Mouse (Mus musculus) layer of hippocampus, postnatal 14 days (tissue): ENCODE results near the gene Cavin1. TPM values are rescaled to one million over a fixed set of nuclear protein-coding genes. Genes with fewer than 3 reads are reported as not detected.
"Not testable (repeated sequence)": the region's sequence is repeated elsewhere in the genome, so short reads cannot be mapped to it uniquely, and the experiment has no call there.

Experiments
- DNase-seq, 2 experiments: peaks; one replicate each; pipeline ENCODE4 v3.0.0; 2021 to 2022; ENCODE audit warnings: low spot score in 2 of 2, mixed read lengths in 1 of 2
- long read RNA-seq, 2 experiments: library from polyadenylated mRNA; stranded (forward); transcript quantifications; one replicate each; pipeline ENCODE4 v2.0.0; 2021
- total RNA-seq, 2 experiments: library from RNA; stranded (reverse); gene quantifications; 2 replicates each; pipeline ENCODE4 v1.2.3; 2021

Cavin1 gene
- total RNA-seq, result 10 to 100 TPM; 16.3 to 21.5 TPM
- long read RNA-seq, experiment 1, partial matches to known transcripts, result 0 of 4 reads
- long read RNA-seq, experiment 1, other reads (novel, unspliced or antisense), result 2 of 4 reads
- long read RNA-seq, experiment 2, partial matches to known transcripts, result 0 of 6 reads
- long read RNA-seq, experiment 2, other reads (novel, unspliced or antisense), result 2 of 6 reads

DNA sequence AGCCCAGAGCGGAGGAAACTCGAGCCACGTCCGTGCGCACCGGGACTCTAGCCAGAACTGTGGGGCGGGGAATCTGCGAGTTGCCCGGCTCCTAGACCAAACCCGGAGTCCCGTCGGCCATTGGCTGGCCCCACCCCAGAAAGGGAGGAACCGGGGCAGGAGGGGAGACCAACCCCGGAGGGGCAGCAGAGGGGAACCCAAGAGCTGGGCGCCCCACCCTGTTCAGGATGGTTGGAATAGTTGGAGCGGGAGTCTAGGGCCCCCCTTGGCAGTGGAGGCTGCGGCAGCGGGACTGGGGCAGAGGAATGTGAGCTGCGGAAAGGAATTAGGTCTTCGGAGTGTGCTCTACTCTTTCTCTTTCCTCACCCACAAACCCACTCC, at the start of gene Cavin1:
TSS of gene Cavin1 (minus strand) at position 331 of the 381 bp plus-strand sequence.
- peak; percentile 46 to 70 for DNase-seq

DNA sequence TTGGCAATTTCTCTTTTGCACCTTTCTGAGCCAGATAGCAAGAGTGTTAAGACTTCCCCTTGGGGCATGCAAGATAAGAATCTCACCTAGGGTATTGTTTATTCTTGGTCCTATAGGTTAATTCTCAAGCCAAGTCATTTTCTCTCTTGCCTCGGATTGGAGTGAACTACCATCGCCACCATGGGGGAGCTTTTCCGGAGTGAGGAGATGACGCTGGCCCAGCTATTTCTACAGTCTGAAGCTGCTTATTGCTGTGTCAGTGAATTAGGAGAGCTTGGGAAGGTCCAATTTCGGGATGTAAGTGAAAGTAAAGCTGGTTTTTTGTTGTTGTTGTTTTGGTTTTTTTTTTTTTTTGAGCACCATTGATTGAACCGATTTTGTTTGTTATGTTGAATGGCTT, 41.0 kb upstream of the Cavin1 start:
- no peak for DNase-seq

DNA sequence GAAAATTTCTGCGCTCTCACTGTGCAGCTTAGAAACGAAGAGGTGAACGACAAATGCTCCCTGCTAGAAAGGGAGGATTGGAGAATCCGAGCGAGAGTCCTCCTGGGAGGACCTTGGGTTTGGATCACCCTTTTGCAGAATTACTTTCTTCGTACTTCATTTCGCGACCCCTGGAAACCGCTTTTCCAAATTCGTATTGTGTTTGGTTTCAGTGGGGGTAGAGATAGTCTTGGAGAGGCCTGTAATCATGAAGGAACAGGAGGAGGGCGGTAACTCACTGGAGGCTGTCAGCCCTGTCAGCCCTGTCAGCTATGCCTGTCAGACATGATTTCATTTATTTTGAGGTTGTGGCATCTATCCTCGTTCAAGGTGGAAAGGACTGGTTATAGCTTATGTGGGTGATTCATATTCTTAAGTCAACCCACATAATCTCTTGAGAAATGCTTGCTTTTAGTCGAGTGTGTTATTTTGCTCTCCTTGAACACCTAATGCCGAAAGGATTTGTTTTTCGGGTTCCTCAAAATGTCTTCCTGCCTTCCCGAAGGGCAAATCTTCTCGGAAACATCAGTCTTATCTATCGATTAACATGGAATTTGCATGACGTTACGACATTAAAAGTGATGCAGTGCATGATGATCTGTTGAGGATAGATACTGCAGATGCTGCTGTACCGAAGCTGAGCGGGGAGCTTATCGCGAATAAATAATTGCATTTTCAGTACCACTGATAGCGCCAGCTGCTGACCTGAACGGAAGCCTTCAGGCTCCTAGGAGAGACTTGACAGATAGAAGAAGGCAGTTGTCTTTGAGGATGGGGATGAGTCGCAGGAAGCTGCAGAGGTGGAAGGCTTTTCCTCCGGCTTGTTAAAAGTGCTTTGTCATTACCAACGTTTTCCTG, 39.4 kb upstream of the Cavin1 start:
- DNase-seq, result peak in 1 of 2 experiments; percentile 30

DNA sequence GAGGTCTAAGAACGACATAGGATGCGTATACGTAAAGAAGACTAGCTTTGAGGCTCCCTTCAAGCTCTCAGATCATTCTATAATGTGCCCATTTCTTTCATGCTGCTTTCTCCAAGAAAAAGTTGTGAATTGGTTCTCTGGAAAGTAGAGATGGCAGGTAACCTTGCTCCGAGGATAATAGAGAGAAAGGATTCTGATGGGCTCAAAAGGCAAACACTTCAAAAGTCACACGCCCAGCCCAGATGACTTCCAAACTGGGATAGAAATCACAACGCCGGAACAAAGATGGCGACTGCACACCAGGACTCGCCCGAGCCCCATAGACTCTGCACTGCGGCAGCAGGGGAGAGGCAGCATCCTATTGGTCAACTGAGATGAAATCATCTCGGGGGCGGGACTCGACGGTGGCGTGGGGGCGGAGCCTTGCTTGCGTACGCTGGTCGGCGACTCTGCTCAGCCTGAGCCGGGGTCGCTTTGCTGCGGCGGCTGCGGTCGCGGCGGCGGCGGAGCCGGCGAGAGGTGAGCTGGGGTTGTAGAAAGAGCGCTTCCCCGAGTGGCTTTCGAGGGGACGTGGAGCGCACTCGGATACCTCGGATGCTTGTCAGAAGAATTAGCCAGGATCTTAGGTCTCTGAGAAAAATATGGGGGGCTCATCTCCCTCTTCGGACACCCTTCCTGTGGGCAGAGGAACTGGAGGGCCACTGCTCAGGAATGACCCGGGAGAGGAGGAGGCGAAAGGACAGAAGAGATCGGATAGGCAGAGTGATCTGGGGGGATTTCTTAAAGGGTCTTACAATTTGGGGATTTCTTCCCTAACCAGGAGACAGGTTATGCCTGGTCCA, 38.6 kb upstream of the Cavin1 start, which contains the start of gene Atp6v0a1:
TSS of gene Atp6v0a1 (plus strand) at position 407 of the 842 bp plus-strand sequence.
- DNase-seq, result peak; percentile 97 to 99

DNA sequence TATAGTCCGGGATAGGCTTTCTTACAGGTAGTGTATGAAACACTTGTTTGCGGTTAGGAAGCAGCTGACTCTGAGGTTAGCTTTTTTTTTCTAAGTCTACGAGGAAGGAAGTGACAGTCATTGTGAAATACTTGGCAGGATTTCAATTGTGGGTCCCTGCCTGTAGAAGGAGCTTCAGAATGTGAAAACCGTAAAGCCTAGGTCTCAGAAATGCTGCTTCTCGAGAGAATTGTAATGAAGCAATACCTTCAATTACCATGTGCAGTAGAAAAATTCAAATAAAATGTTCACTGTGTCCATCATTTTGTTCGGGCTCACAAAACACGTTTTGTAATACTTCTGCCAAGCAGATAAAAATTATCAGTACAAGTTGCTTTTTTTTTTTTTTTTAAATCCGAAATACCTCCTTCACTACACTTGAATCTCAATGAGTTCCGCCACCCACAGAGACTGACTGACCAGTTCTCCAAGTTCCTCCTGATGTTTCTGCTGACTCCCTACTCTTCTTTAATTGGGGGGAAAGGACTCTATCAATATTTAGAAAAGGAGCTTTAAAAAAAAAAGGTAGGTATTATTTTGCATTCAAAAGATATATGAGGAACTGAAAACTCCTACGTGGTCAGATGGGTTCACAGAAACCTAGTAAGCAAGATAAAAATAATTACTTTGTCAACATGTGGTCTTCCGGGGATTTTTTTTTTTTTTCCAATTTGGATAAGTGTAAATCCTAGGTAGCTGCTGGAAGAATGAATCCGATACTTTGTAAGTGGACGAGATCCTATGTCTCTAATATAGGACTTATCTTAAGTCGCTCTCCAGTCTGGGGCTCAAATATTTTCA, 37.7 kb upstream of the Cavin1 start:
- no peak for DNase-seq

DNA sequence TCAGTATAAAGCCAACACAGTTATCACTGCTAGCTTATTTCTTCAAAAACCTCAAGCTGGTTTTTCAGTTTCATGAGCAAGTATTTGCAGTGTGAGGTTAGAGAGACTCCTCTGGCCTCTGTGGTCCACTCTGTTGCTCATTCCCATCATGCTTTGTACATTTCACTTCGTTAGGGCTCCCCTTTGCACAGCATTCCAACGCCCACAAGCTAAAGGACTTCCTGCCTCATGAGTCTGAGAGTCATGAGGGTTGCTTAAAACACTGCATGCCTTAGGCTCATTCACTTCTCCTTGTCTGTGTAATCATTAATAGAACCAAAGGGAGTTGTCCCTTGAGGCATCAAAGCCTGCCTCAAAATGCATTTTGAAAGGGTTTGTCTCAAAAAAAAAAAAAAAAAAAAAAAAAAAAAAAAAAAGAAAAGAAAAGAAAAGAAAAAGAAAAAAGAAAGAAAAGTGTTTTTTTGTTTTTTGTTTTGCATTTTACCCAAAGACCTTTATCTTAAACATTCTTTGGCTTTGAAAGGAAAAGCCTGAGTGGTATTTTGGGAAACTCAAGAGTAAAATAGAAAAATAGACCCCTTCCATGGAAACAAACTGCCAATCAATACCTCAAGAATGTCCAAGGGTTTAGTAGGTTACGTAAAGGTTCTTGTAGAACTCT, 32.5 kb upstream of the Cavin1 start:
- no peak for DNase-seq

DNA sequence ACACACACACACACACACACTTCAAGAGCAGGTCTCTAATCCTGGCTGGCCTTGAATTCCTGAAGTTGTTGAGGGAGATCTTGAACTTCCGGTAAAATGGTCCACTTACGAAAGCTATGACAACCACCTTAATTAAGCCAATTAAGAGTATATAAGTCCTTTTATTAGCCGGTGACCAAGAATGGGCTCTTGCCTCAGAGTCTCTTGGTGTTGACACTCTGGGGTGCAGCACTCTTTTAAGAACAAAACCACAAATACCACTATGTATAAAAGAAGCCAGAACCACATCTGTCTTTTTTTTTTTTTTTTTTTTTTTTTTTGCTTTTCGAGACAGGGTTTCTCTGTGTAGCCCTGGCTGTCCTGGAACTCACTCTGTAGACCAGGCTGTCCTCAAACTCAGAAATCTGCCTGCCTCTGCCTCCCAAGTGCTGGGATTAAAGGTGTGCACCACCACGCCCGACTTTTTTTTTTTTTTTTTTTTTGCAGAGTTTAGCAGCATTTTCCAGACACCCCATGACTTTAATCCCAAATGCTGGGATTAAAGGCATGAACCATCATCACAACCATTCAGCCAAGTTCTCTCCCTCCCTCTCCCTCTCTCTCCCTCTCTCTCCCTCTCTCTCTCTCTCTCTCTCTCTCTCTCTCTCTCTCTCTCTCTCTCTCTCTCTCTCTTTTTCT, 31.3 kb upstream of the Cavin1 start:
- not testable (repeated sequence) for DNase-seq

DNA sequence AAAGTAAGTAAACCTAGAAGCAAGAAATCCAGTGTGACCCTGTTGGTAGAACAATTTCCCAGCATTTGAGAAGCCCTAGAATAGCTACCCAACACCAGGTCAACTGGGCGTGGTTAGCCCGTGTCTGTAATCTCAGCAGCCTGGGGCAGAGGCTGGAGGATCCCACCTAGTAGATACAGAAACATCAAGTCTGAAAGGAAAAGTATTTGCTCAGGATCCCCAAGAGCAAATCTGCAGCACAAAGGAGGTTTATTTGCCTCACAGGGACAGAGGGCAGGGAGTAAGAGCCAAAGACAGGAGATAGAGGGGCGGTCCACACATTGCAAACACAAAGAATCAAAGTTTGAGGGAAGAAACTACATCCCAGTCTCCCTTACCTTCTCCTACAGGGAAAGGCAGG, 28.6 kb upstream of the Cavin1 start:
- DNase-seq, result no peak

DNA sequence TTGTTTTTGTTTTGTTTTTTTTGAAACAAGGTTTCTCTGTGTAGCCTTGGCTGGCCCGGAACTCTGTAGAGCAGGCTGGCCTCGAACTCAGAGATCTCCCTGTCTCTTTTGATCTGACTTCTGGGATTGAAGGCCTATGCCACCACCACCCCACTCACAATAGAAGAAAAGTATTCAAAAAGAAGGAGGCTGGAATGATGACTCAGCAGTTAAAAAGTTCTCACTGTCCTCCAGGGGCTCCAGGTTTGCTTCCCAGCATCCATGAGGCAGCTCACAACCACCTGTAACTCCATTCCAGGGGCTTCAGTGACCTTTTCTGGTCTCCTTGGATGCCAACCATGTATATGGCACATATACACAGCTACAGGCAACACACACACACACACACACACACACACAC, 28.1 kb upstream of the Cavin1 start:
- no peak for DNase-seq

DNA sequence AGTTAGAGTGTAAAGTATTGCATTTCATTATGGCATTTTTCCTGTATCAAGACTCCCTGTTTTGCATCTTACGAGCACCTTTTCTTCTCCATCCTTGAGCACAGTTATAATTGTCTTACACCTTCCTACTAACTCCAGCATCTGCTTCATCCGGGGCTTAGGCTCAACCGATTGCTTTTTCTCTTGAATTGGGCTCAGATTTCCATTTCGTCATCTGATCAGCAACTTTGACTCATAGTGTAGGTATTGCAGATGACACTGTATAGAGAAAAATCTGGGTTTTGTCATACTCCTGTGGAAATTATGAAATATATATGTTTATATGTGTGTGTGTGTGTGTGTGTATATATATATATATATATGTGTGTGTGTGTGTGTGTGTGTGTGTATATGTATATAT, 25.8 kb upstream of the Cavin1 start:
- DNase-seq, result no peak

DNA sequence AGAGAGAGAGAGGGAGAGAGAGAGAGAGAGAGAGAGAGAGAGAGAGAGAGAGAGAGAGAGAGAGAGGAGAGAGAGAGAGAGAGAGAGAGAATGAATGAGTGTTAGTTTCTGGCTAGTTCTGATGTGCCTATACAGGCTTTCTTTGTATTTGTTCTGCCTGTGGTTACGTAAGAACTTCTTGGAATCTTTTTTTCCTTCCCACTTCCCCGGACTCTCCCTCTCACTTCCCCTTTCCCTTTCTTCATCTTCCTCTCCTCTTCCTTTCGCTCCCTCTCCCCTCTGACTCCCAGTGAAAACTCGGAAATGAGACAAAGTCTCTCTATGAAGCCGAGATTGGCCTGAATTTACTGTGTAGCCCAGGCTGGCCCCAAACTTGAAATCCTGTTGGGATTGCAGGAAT, 24.0 kb upstream of the Cavin1 start:
- no peak for DNase-seq

DNA sequence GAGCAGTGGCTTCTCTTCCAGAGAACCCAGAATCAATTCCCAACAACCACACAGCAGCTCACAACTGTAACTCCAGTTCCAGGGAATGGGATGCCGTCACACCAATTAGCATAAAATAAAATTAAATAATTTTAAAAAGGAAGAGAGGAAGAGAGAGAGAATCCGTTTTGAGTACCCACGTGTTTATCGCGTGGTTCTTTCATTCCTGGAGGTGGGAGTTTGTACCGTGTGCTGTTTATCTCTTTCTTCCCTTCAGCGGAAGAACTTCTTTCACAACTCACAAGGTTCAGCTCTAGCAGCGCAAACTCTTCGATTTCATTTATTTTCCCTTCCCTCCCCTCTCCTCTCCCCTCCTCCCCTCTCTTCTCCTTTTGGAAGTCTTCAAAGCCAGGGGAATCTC, 23.5 kb upstream of the Cavin1 start:
- DNase-seq, result no peak

DNA sequence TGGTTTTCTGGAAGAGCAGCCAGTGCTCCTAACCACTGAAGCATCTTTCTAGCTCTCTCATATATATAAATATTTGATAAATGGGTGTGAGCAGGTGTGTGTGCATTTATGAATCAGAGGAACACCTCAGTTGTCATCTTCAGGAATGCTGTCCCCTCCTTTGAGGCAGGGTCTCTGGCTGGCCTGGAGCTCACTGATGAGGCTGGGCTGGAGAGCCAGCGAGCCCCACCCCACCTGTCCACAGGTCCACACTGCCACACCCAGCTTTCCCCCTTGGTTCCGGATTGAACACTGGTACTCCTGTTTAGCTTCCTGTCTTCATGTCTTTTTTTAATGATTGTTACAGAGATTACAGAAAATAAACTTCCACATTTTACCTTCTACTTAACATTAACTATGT, 22.8 kb upstream of the Cavin1 start:
- DNase-seq, result no peak

DNA sequence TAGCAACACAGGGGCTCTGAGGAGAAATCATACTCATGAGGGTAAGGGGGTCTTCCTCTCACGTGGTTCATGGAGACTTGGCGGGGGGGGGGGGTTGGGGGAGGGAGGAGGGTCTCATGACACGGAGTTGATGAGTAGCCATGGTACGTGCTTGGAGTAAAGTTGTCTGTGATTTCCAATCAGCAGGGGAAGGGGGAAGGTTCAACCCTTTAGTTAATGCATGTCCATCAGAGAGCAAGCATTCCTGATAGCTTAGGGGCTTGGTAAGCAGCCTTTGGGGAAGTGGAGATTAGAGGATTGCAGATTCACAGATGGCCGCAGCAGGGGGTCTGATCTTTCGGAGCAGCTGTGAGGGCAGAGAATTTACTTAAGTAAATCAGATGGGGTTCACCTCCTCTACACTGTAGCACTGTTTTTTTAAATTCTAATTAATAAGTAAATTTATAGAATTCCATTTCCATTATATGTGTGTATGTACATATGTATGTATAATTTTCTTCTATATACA, 20.4 kb upstream of the Cavin1 start:
- no peak for DNase-seq

DNA sequence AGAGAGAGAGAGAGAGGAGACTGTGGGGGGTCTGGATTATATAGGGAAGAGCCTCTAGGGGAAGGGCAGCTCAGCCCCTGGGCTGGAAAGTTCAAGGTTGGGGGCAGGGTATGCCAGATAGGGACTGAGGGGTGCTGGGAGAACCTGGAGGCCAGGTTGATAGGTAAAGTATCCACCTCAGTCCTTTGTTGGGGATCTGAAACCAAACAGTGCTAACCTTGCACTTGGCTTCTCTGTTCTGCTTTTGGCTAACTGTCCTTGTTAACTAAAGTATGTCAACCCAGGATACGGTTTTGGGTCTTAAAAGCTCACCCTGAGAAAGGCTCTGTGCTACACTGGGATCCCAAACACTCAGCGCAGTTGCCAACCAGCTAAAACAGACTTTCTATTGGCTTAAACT, 19.0 kb upstream of the Cavin1 start:
- DNase-seq, result no peak

DNA sequence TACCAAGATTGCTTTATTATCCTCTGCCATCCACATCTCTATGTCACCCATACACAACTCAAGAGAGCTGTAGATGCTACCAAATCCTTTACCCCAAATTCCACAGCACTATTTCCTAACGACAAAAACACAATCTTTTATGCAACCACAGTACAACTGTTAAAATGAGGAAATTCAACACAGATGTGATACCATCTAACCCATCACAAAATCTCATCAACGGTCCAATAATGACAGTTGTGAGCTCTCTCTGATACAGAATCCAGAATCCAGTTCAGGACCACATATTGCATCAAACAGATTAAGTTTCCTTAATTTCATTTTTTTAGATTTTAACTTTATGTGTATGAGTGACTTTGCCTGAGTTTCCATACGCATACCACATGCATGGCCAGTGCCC, 18.0 kb upstream of the Cavin1 start:
- no peak for DNase-seq

DNA sequence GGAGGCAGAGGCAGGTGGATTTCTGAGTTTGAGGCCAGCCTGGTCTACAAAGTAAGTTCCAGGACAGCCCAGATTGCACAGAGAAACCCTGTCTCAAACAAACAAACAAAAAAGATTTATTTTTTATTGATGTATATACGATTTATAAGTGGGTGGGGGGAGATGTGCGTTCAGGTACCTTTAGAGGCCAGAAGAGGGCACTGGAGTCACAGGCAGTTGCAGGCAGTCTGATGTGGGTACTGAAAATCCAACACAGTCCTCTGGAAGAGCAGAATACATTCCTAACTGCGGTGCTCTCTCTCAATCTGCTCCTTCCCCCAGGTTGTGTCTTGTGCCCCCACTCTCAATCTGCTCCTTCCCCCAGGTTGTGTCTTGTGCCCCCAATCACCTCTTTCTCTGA, 14.9 kb upstream of the Cavin1 start:
- no peak for DNase-seq

DNA sequence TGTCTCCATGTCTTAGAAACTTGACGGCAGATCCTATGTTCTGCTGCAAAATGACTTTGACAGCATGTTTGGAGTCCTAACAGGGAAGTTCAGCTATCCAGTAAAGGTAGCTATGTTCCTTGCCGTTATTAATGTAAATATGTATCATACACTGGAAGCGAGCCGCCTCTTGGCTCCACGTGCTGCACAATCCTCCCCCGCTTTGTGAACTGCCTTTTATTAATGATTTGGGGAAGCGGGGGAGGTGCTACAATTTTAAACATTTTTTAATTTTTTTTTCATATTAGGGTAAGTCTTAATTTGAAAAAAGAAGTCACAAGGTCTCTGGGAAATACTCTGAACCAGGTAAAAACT, 13.1 kb upstream of the Cavin1 start:
- DNase-seq, result no peak

DNA sequence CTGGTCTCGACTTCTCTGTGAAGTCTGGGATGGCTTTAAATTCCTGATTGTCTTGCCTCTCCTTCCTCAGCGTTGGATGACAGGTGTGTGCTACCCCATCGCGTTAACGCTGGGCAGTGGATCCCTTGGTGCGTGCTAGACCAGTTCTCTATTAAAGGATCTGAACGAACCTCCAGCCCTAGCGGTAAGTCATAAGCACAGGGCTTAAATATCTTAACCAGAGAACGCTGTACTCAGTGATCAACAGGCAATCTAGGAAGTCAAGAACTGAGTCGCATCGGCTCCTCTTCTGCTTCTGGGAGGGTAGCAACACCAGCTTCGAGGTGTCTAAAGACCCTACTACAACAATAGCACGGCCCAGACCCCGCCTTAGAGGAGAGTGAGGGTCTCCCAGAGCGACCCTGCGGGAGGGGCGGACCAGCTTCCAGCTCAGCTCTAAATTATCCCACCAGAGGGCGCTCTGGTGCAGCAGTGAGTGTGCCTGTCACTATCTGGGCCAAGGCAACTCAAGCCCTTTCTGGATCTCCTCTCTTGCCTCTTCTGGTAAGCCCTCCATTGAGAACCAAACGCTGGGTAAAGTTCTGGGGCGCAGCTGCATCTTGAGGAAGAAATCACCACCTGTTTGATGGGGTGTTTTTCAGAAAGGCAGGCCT, 12.6 kb upstream of the Cavin1 start:
- DNase-seq, result peak; percentile 68 to 79
